Mouse (Mus musculus) right cerebral cortex, postnatal 10 days (tissue): ENCODE results near the gene Plch2.

ENCODE experiments used
- DNase-seq, 2 experiments: peaks; one replicate each; pipeline ENCODE4 v3.0.0; 2021; ENCODE audit warnings: low spot score in 2 of 2

Plch2 gene

DNA sequence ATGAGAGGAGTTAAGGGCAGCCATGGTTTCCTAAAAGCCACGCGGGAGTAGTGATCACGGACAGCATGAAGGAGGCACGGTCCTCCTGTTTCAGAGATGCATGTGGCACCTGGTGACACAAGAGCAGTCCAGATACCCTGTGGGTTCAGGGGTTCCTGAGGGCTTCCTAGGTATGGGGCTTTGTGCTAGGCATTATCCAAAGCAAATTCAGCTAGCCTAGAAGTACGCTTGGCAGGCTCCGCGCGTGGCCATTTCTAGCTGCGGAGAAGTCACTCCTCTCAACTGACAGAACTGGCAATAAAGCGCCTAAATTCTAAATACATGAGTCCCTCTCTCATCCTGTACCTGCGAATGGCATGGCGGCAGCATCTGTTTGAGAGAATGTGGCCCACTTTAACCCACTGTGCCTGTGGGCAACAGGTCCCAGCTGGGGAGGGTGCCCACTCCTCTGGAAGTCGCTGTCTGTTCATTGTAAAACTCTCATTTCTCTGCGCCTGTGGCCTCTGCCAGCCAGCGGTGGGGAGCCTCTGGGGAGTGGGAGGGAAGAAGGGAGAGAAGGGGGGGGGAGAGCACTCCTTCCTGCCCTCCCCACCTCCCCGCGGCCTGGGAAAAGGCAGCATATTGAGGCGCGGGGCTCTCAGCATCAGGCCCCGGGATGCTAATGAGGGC is 96.4 kb downstream of the Plch2 start:
- DNase-seq: no peak

DNA sequence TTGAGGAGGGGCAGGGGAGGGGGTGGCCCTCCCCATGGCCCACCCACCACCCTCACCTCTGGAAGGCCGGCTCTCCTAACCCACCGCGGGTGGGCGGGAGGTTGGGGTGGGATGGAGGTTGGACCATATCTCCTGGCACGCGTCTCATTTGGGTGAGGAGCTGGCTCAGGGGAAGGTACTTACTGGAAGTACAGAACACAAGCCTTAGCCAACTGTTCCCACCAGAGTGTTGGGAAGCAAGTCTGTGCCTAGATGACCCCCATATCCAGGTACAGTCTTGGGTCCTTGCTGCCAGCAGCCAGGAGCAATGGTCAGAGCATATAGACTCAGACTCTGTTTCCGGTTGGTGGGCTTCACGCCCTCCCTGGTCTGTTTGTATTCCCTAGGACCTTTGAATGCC is 98.0 kb downstream of the Plch2 start:
- DNase-seq: peak in 1 of 2 experiments; percentile 49

DNA sequence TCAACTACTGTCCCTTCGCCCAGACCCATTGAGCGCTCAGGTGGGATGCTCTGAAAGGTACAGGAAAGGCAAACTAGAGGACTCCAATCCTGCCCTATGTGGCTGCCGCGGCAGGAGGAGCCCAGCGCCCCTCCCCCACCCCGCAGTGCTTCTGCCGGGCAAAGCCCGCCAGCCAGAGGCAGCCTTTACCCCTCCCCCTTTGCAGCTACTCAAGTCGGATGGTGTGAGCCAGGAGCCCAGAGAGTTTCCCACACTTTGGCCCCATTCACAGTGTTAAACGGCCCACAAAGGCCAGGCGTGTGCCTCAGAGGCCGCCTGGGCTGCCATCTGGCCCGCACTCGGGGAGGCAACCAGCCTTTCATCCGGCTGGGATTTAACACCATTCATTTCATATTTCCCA is 98.4 kb downstream of the Plch2 start:
- peak; percentile 85 to 90 for DNase-seq

DNA sequence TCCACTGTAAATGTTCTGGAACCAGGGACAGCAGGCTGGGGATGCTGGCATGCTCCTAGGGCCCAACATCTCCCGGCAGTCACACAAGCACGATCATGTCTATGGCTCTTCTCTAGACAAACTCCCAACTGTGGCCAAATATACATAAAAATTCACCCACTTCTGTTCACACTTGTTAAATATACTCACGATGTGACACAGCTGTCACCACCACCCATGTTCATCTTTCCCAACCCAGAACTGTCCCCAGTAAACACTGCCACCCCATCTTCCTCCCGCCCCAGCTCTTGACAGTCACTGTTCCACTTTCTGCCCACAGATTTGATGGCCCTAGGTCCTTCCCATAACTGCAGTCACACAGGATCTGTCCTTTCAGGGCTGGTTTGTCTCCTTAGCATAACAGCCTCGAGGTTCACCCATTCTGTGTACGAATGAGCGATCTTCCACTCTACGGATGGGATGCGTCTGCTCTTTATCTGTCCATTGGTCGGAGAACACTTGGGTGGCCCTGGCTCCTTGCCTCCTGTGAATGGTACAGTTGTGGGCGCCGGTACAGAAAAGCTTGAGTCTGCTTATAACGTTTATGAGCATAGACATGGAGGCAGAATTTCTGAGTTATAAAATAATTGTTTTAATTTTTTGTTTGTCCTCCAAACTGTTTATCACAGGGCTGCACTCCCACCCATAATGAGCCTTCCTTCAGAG is 99.1 kb downstream of the Plch2 start:
- DNase-seq: no peak

DNA sequence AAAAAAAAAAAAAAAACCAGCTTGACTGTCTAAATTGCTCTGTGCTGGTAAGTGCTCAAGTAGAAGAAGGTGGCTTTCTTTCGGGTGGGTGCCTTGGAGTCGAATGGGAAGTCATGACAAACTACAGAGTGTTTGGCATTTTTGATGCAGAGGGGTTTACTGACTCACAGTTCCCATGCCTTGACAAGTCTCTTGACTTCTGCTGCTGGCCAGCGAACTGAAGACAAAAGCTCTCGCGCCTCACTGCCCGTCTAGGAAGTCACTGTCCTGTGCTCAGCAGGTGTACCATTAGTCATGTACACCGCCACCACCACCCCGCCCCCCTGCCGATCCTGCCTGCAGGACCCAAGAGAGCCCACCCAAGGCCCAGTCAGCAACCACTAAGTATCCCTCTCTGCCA is 100.0 kb downstream of the Plch2 start:
- no peak for DNase-seq

DNA sequence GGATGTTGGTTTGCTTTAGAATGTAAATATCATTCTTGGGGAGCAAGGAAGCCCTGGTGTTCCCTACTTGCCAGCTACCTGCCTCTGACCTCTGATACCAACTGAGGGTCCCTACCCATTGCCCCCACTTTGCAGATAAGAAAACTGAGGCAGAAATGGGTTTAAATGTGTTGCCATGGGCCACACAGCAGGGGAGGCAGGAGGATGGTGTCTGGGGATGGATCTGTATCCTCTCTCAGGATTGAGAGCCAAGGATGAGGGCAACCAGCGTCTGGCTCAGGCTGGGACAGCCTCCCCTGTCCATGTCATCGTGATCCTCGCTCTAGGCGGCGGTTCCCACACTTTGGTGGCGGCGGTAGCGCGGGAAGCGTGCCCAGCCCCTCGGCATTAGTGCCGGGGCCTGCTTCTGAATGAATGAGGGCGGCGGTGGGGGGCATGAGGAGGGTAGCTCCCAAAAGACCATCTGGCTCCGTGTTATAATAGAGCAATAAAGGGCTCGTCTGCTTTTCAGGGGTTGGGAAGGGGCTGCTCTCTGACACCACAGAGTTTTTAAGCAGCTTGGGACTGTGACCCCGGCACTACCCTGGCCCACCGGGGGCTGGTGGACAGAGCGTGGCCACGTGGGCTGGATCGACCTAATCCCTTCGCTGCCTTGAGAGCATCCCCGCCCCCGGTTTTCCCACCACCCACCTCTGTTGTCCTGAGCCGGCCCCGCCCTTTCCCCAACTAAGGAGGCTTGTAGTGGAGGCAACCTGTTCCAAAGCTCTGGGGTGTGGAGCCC is 103.9 kb downstream of the Plch2 start:
- no peak for DNase-seq

DNA sequence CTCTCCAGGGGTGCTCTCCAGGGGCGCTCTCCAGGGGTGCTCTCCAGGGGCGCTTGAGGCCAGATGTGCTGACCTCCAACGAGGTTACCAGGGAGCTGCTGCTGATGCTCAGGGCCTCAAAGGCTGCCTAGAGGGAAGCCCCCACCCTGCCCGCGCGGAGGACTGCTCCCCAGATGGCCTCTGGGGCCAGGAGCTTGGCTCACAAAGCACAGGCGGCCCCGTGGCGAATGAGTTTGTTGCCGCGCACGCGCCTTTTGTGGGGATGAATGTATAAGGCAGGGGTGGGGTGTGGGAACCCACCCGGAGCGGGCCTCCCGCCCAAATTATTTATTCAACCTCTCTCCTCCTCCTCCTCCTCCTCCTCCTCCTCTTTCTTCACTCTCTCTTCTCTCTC is 107.0 kb downstream of the Plch2 start:
- no peak for DNase-seq

DNA sequence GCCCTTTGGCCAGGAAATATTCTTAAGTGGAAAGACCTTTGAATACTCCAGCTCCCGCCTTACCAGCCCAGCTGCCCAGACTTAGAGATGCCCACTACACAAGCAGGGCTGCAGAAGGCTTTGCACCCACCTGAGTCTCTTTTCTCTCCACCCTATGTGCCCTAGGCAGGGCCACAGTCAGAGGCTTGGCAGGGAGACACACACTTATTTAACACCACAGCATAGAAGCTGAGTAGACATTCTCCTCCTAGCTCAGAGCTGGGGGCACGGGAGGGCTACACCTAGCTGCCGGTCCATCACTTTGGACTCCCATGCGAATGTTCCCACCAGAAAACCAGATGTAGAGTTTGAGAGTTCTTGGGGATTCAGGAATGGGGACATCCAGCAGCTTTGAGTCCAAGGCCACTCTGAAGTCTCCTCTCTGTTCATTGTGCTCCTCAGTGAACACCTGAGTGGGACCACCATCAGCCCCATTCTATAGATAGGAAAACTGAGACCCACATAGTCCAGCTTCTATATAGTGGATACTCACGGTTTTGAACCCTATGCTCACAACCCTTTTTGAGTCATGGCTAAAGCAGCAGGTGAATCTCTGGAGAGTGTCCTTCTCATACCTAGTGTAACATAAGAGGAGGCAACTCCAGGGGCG is 107.5 kb downstream of the Plch2 start:
- no peak for DNase-seq

DNA sequence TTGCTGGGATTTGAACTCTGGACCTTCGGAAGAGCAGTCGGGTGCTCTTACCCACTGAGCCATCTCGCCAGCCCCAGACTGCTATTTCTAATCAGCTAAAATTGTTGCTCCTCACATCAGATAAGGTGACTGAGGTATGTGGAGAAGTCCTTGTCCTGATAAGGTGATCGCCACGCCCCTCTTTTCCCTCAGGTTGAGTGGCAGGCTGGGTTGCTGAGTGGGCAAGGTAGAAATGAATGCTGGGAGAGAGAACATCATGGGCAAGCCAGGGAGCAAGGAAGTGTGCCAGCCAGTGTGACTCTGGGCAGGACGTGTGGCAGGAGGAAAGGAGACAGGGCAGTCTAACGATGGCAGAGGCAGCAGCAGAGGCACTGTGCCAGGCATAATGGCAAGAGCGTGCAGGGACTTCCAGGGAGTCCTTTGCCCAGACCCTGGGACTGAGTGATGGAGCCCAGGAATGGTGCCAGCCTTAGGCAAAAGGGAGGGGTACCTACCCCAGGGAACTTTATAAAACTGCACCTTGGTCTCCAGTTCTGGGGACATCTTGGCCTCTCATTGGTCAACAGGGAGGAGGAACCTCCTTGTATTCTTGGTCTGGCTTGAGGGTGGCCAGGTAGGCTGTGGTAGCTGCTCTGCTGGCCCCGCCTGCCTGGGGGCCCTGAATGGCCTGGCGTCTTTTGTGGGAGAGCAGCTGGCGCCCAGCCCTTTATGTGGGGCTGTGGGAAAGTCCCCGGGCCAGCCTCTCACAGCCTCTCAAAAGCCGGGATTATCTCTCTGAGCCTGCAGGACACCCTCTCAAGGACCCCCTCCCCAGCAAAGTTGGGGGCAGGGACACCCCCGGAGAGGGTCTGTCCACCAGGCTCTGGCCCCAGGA is 108.3 kb downstream of the Plch2 start:
- peak; percentile 91 to 92 for DNase-seq

DNA sequence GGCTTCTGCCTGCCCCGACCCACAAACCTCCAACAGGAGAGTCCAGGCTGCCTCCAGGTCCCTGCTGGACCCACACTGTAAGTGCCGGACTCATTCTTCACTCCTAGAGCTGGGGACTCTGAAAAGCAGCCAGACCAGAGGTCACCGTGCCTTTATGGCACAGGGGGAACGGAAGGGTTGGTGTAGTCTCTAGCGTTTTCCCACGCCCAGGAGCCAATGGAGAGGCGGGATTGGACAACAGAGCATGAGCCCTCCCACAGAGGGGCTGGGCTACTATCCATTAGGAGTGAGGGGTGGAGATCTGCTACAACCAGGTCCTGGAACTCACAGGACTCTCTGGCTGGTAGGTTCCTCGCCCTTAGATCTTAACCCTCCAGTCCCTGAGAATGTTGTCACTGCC is 110.3 kb downstream of the Plch2 start:
- DNase-seq: peak; percentile 82 to 86

DNA sequence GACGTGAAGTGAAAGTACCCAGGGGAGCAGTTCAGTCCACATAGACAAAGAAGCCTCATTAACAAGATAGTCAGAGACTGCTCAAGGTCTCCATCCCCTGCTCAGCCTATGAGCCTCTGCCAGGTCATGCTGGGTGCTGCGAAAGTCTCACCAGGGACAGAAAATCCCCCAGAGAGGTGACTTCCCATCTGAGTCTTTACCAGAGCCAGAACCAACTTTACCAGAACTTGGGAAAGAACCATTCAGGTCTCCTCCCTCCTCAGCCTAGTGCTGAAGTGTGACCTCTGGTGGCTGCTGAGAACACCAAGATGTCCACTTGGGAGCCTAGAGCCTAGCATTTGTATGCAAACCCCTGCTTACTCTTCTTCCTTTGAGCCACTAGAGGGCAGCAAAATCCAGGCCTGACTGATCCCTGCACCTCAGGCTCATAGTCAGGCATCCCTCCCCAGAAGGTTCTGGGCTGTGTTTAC is 112.4 kb downstream of the Plch2 start:
- DNase-seq: peak; percentile 85 to 89

DNA sequence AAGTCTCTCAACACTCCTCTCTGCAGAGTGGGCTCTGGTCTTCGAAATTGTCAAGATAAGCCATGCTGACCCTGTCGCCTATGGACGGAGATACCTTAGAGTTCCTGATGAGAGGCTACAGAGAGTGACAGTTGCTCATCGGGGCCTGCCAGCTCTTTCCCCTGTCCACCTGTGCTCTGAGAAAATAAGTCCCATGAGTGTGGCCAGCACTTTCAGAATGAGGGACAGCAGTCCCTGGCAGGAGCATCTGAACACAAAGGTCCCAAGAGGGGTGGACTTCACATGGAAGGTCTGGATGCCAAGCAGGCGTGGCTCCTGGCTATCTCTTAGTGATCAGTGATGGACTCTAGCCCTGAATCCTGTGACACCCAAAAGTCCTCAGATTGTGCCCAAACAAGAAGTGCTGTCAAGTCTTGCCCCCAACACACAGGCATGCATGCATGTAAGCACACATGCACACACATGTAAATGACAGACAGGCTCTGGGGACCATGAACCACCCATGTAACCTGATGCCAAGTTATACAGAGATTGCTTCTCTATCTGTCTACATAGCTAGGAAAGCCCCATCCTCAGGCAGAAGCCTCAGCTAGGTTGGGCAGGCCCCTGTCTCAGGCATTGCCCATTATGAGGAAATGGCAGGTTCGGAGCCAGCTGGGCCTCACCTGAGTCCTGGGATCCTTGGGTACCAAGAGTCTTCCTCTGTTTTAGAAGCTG is 113.1 kb downstream of the Plch2 start:
- DNase-seq: no peak

DNA sequence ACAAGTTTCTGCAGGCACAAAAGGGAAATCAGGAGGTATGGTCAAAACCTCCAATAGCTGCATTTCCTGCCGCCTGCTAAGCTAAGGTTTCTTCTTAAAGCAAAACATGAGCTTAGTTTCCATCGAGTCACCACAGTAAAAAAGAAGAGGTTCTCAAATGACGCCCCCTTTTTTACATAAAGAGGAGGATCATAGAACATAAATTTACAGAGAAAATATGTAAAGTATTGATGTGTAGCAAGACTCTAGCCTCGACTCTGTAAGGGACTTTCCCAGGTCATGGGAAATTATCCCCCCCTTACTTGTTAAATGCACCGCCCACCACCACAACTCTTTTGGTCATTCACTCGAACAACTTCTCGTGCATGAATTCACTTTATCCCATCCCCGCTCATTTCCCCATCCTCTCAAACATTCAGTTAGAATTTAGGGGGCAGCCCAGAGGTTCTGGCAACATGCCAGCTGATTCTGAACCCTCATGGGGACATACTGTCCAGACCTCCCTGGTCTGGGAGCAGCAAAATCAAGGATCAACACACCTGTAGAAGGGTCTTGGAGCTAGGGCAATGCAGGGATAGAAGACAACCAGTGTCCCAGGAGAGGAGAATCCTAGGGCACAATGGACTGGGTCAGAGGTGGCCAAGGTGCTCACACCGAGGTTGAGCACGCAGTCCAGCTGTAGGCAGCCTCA is 113.8 kb downstream of the Plch2 start:
- no peak for DNase-seq

DNA sequence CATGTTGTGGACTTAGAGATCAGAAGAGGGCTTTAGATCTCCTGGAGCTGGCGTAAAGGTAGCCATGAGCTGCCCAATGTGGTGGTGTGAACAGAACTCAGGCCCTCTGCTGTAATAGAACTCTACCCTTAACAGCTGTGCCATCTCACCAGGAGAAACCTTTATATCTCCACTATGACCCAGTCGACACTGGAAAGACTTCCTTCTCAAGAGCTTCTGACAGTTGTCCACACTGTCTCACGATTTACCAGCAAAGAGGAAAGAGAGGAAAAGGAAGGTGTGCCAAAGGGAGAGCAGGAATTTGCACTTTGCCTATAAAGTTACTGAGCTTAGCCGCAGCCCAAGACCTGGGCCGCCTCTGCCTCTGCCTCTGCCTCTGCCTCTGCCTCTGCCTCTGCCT is 114.8 kb downstream of the Plch2 start:
- no peak for DNase-seq

DNA sequence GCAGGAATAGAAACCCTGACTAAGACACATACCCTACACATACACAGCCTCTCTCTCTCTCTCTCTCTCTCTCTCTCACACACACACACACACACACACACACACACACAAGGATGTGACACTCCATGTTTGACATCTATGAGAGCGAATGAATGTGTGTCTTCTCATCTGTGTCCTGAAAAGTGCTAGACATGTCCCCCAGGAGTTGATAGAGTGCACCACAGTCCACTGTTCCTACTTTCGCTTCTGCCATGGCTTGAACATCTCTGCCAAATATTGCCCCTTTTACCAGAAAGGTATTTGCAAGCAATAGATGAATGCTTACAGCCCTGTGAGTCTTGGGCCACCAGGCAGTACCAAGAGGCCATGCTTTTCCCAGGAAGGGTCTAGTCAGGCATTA is 116.4 kb downstream of the Plch2 start:
- no peak for DNase-seq

DNA sequence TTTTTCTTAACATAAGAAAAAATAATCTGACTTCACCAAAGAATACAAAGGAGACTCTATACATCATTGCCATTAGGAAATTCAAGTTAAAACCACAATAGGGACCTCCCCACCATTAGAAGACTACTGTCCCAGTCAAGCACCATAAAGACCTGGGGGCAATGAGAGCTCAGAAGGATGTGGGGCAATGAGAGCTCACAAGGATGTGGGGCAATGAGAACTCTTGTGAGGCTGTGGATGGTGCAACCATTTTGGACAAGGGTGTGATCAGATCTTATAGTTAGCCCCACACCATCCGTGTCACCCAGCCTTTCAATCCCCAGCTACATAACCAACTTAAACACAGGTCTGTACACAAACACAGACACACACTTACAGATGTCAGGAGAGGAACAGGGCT is 118.8 kb downstream of the Plch2 start:
- no peak for DNase-seq

DNA sequence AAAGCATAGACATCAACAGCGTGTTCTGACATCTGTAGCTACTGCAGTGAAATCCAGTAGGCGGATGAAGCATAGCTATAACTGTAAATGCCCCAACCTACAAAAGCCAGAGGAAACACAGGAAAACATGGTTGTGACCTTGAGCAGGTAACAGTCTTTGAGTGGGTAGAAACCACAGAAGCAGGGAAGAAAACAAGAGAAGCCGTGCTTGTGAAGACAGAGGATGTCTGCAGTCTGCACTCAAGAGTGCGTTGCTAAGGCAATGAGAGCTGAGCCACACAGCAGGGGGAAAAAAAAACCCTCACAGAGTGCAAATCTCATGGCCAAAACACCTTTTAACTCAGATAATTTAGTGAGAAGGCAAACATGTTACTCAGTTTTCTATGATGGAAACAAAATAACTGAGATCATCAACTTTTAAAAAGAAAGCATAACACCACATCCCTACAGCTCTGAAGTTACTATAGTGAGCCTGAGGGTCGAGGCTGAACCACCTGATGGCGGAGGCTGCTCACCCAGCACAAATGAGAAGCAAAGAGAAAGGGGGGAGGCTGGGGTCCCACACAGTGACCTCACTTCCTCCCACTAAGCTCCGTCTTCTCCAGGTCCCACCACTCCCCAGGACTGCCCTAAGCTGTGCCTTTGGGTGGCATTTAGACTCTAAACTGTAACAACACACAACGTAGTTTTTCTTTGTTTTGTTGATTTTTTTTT is 119.9 kb downstream of the Plch2 start:
- DNase-seq: no peak

DNA sequence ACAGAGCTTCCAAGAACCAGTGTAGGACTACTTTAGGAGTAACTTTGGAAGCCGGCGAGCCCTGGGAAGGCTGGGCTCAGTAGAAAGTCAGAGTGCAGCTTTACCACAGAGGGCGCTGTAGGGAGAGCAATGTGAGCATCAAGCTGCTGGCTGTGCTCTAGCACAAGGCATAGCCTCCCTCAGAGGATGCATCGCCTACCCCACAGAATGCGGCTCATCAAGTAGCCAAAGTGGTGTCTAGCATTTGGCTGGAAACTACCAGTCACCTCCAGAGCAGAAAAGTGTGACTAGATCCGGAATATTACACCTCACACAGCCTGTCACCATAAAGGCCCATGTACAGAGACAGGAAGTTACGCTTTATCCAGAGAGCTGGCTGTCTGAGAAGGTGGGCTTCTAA is 120.8 kb downstream of the Plch2 start:
- DNase-seq: no peak

DNA sequence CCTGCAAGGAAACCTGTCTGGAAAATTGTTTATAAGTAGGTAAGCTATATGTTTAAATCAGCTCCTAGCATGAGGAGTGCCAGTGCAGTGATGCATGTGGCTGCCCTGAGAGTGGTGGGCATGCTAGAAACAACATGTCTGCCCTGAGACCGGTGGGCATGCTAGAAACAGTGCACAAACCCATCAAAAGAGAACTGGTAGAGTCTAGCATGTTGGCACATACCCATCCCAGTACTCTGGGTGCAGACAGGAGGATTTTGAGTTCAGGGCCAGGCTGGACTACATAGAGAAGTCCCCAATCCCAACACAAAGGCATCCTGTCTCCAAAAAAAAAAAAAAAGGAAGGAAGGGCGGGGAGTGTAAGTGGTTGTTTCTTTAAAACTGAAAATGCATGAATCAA is 121.8 kb downstream of the Plch2 start:
- no peak for DNase-seq
